Mouse (Mus musculus) adrenal gland, adult 18-20 months (tissue): ENCODE measurements at regions not wholly inside any gene's neighbourhood (a gene's known extent, or its start where the extent isn't known, plus 50 kb on each side); places are given as distances from the start of the nearest gene placed in this dataset.

ENCODE experiments used
- DNase-seq, 2 experiments: peaks; one replicate each; pipeline ENCODE4 v3.0.0; 2021 to 2022; ENCODE audit warnings: low spot score in 2 of 2

DNA sequence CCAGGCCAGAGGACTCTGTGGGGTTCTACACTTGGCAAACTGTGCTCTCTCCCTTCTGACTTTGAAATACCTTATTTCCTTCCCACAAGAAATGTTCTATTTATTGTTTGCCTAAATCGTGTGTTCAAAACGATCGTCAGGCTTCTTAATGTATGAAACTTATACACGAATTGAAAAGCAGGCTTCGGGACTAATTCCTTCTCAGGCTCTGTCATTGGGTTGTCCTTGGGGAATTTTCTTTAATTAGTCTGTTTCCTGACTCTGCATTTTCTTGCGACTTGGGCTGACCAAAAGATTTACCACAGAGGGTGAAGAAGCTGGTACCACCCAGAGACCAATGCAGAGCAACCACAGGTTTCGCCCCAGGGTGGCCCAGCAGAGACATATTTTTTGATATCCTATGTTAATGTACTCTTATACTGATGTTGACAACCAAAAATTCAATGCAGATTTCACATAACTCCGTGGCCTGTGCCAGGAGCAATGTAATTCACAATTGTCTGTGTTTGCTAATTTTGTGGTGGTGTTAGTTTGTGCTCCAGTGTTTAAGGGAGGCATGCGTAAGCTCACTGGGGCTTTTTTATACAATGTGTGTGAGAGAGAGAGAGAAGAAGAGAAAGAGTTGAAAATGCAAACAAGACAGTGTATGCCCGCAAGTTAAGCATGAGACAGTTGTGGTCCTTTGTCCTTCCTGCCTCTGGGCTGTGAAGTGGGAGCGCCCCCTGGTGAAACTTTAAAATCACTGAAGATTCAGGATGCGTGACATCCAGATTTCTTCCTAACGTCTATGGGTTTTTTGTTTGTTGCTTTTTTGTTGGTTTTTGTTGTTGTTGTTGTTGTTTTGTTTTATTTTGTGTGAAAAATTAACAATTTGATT is 452.7 kb downstream of the Sox2 start:
- DNase-seq: peak; percentile 42 to 50

DNA sequence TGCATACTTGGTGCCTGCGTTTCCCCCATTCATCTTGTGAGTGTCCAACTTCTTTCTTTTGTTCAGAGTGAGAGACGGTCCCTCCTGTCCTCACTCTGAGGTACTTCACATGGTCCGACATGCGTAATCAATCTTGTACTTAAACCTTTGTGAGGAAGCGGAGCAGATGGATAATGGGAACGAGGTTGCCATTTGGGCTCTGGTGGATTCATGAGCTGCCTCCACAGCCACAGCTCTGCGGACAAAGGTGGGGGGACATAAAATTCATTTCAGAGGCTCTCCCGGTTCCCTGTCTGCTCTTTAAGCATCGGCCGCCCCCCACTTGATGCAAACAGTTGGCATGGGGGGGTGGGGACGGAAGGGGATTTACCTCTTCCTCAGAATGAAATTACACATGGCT is 454.7 kb downstream of the Sox2 start:
- DNase-seq: no peak

DNA sequence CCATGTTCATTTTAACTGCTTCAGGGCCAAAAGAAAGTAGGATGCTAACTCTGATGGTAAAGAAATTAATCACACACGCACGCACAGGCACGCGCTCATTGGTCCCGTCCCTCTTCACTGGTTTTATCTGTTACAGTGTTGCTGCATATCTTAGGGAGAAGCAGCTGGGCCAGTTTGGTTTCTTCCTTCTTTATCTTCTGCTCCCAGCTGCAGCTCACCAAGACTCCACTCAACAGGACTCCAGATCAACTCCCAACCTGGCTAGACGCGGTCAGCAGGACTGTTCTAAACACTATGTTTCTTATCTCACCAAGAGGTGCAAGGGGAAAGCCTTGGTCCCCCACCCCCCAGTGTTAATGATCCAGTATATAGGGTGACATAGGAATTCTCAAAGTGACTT is 455.9 kb downstream of the Sox2 start:
- no peak for DNase-seq

DNA sequence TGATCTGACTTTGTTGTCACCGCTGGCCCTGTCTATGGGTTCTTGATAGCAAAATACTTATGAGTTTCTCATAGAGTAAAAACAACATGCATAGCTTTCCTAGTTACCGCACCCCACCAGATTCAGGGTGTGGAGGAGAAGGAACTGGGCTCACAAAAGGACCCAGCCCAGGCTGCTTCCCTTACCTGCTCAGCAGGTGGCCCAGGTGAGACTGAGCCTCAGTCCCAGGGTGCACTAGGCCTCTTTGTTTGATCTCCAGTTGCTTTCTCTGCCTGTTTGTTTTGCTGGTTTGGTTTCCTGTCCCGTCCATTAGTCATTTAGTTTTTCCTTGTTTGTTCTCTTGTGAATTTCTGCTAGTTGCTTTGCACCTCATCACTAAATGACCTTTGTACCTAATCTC is 483.3 kb downstream of the Sox2 start:
- DNase-seq: no peak

DNA sequence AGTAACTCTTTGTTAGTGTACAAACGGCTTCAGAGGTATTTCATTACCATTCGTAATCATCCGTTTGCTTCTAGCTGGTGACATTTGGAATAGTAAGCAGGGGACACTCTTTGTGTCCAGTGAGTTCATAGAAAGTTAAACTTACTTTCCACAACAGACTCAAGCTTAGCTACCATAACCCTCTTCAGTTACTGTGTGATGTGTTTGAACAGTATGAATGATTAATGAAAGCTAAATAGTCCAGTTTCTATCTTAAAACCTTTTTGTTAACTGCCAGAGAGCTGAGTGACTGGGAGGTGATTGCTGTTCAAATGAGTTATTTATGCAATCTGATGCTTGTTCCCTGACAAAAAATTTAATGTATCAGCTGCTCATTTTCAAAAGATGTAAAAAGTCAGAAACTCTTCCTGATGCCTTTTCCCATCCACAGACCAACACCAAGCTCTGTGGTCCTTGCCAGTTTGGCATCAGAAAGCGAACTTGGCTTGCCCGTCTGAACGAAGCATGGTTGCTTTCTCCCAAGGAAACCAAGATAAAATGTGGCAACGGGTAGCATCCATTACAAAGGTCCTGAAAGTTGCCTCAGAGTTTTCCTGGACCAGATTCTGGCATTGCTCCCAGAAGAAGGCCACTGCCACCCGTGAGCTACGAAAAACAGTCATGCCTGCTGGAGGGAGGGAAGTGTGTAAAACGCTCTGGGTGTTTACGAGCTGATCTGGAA is 491.5 kb downstream of the Sox2 start:
- no peak for DNase-seq

DNA sequence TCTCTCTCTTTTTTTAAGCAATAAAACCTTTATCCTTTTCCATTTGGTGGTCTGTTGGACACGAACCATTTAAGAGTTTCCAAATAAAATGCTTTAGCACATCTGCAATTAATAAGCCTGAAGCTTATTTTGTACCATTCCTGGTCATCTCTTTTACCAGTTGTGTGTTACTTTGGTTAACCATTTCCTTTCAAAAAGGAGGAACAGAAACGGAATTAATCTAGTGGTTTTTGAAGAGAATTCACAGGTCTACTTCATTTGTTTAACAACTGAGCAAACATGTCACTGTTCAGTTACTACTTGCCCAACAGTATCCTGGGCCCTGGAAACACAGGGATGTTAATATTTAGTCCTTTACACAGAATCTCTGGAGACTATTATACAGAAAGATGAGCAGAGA is 492.5 kb downstream of the Sox2 start:
- no peak for DNase-seq

DNA sequence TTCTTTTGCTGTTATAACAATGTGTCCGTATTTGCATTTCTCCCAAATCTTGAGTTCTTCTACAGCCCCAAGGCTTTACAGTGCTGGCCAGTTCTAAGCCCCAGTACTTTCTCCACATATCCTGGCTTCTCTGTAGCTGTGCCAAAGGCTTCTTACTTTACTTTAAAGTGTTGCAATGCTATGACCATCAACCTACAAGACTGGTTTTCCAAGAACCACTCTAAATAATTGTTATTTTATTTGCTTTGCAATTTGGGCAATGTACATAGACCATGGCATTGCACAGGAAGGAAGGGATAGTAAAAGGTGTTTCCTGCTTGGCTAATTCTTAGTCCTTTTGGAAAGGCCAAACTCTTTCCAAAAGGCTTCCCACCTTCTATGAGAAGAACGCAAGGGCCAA is 495.4 kb downstream of the Sox2 start:
- no peak for DNase-seq

DNA sequence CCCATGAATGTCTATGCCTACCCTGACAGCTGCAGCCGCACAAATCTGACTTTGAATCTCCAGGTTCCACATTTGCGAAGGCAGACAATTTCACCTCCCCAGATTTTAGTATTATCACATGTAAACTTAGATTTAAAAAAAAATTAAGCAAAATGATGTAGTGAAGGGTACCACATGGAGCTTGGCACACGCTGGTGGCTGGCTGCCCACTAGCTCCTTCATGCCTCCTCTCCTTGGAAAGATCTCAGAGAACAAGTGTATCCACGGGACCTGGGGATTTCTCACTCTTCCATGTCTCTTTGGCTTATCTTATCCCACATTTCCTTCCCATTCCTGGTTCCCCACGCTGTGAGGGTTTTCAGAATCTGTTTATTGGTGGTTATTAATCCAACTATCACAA is 496.5 kb downstream of the Sox2 start:
- DNase-seq: no peak

DNA sequence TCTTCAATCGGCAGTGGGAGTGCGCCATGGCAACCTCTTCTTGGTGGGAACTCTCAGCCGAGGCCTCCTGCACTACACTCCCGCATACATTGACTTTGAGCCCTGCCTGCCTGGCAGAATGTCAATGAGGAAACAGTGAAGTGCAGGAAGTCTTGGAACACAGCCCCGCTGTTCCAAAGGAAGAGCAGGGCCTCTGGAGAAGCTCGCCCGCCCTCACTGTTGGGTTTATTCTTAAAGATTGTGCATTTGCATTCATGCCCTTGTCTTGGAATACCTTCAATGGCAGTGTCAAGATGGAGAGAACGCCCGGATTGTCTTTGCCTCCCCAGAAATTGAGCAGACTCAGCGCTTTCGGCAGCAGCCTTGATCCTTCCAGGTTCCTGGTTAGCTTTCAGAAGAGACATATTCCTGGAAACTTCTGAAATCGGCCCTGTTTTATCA is 499.1 kb downstream of the Sox2 start:
- DNase-seq: no peak

DNA sequence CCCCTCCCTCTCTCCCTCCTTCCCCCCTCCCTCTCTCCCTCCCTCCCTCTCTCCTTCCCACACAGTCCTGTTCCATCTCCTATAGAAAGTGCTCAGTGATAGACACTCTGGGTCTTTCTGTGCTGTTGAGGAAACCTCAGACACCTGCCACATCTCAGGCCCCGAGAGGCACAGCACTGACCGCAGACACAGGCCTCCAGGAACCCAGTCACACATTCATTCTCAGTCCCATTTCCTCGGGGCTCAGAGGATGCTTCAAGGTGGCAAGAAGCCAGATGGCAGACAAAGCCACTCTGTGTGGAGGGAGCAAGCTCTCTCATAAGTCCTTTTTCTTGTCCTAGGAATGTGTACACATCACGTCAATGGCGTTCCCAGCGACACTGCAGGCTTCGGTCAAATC is 502.0 kb downstream of the Sox2 start:
- no peak for DNase-seq

DNA sequence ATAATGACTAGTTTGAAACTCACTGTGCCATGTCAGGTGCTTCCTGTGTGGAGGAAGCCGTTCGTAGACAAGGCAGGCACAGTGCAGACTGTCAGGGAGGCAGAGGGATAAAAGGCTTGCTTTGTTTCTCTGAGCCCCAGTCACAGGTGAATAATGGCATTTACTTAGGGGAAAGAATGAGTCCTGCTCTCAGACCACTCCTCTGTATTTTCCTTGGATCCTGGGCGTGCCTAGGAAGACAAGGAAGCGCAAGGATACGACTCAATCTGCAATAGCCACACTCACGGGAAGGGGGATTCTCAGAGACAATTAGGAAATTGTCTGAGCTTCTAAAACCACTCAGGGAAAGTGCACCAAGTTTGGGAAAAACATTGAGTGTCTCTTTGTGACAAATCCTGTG is 504.1 kb downstream of the Sox2 start:
- DNase-seq: no peak

DNA sequence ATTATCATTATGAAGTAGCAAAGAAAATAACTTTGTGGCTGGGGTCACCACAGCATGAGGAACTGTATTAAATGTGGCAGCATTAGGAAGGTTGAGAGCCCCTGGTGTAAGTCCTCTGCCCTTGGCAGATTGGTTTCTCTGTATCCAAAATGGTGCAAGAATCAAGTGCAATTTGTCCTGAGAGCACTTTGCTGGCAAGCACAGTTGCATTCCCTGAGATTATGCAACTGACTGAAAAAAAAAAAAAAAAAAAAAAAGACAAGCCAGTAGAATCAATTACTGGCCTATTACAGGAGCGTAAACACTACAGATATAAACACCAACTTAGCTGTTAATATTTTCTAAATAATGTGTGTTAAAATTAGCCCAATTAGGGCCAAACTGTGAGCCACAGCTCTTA is 518.5 kb downstream of the Sox2 start:
- no peak for DNase-seq

DNA sequence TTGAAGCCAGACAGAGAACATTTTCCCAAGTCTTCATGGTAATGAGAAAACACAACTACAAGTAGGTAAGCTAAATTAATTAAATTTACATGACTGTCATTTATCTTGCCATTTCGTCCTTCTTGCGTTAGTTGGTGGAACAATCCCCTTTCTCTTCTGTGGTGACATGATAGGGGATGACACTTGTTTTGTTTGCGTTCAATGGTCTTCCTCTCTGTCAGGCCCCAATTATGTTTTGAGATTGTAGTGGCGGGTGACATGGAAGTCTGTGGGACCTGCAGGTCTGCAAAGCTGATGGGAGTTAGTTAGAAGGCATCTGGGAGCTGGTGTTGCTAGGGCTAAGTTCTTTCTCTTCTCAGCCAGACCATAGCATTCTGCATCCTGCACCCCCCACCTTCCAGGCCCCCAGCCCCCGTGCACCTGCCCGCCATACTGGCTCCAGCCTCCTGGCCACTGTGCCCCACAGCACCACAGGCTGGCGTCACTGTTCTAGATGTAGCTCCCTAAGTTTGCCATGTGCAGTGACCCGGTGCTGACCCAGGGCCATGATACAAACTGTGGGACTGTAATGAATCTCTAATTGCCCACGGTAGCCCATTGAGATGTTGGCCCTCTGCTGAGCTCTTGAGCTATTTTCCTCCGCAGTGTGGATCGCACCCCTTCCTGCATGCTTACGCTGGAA is 528.7 kb downstream of the Sox2 start:
- no peak for DNase-seq

DNA sequence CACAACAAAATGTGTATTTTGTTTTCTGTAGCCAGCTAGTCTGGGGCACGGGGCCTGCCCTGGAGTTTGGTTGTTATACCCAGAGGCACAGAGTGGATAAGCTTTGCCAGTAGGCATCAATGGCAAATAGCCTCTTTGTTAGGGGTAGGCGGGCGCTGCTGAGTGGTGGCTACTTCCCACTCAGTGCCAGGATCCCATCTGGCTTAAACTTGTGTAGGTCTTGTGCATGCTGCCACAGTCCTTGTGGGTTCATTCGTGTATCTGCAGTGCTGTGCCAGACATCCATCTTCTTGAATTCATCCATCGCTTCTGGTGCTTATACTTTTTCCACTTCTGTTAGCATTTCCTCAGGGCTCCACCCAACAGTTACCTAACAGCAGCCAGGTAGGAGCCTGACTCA is 545.4 kb upstream of the Atp11b start:
- DNase-seq: no peak

DNA sequence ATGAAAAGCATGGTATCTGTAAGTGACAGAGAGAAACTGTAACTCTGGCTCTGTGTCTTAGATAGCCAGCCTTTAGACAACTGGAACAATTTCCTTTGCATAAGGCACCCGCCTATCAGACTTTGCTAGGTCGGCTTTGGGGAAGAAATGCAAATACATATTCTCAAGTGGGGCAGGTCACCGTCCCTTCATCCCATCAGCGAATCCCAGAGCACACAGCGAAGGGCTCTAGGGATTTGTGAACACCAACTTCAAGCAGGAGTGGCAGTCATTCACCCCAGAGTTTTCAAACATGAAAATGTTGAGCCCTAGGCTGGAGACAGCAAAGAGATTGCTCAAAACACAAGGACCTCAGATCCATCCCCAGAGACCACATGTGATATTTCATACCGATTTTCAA is 534.5 kb upstream of the Atp11b start:
- no peak for DNase-seq

DNA sequence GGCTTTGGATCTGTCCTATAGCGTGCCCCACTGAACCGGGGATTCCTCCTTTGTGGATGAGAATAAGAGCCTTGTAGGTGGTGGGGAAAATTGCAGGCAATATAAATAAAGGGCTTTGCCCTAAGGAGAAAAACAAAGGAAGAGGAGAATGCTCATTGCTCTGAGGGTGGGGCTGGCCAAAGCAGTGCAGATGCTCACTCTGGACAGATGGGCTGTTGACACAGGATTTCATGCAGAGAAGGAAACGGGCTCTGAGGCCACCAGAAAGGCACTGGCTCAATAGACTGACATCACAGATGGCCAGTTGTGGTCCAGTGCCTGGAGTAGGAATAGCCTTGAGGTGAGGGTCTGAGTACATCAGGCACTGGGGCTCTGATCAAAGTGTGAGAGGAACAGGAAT is 532.7 kb upstream of the Atp11b start:
- no peak for DNase-seq

DNA sequence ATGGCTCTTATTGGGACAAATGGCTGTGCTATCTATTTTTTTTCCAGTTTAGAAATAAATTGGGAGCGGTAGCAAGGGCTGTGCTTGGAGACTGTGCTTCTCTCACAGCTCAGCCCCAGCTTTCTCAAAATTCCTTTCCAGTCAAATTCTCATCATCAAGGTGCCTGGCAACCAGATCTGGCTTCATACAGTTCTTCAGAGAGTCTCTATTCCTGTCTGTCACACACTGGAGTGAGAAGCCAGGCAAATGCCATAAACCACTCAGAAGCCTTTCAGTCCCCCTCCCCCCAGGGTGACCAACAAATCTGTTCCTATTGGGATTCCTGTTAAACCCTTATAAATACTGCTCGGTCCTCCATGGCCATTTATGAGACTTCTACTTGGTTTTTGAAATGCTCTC is 531.7 kb upstream of the Atp11b start:
- DNase-seq: no peak

DNA sequence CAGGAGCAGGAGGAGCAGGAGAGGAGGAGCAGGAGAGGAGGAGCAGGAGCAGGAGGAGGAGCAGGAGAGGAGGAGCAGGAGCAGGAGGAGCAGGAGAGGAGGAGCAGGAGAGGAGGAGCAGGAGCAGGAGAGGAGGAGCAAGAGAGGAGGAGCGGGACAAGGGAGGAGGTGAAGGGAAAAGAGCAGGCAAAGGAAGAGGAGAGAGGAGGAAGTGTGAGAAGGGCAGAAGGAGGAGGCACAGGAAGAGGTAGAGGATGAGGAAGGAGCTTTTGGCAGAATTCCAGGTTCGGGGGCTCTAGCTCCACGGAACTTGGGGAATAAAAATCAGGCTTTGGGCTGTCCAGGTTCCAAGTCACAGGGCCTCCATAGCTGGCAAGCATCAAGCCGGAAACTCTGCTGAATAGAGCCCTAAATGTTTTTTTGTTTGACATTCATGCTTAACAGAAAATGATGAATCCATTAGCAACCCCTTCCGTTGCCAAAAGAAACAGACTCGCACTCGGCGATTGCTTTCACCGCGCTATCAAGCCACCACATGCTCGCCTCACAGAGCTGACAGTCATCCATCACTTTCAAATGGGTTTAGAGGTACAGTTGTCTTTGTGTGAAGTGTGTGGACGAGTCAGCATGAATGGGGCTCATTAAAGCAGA is 528.7 kb upstream of the Atp11b start:
- no peak for DNase-seq

DNA sequence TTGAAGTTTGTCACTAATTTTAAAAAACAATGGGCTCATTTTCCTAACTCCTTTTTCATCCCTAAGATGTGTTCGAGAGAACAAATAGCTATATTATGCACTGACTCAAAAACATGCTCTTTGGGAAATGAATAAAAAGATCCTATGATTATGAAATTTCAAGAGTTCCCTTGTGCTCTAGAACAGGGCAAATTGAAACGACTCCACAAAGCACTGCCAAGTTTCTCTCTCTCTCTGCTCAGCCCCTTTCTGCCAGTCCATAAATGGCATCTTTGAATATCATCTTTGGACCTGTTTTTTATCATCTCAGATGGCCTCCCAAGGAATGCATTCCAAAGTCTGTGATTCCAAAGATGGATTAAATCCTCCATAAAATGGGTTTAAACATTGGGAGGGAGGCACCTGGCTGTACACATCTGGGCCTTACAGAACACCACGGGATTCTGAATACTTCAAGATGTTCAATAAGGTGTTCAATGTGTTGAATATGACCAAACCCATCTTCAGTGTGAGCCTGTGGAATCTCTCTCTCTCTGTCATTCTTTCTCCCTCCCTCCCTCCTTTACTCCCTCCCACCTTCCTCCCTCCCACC is 528.0 kb upstream of the Atp11b start:
- no peak for DNase-seq

DNA sequence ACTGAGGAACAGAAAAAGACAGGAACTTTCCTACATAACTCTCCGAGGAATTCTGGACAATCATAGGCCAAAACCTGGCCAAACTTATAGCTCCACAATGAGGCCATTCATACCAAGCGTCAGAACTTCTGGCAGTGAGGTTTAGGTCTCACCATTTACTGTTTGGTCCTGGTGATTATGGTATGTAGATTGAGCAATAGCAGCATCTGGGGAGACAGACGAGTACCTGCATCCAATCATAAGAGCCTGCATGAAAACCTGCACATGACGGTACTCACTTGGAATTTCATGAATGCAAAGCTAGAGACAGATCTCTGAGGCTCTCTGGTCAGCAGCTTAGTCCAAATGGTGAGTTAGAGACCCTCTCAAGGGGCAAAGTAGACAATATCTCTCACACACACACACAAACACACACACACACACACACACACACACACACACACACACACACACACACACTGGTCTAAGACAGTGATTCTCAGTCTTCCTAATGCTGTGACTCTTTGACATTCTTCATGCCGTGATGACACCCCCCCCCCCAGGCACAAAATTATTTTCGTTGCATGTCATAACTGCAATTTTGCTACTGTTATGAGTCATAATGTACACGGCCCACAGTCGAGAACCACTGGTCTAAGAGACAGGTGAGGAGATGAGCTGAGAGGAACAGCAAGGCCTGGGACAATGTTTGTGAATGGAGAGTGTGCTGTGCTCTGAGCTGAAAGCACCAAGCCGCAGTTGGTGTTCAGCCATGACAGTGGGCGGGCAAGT is 522.6 kb upstream of the Atp11b start:
- no peak for DNase-seq
